Mouse (Mus musculus): ENCODE data around the gene Snf8. TPM values are rescaled to one million over a fixed set of nuclear protein-coding genes. Genes with fewer than 3 reads are reported as not detected.

The Snf8 gene
- total and polyA plus RNA-seq, 3 experiments = 70.8 to 199 (median 113) TPM

DNA sequence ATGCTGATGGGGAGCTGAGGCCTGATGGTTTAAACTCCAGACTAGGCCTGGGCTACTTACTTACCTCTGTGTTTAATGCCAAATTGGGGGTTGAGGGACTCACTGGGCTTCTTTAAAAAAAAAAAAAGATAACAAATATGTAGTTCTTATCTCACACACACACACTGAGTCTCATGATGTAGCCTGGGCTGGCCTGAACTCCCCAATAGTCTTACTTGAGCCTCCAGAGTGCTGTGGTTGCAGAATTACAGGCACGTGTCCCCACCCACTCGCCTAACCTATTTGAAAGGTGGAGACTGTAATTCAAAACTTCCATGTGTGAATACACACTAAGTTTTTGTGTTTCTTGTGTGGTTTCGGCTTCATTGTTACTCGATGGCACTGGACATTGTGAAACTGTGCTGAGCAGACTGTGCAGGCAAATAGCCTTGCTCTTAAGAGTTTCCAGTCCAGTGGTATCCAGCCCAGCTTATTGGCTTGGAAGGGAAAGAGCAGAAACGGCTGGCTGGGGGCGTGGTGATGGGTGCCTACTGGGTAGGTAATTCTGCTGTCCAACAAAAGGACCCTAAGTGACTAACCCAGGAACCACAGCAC is 46.7 kb upstream of the Snf8 start:
- Histone ChIP-seq H3K36me3 (replicated peaks in 1 of 2; ENCODE audit: control insufficient read depth in 1 of 2, insufficient read depth in 1 of 2, low read length in 1 of 2) (no peaks in the 10 kb centered on the region), H3K27me3 (replicated peaks) (peaks cover 57% of the 10 kb centered on the region), H3K4me3 (replicated peaks in 1 of 3; ENCODE audit: low read depth in 2 of 3, low read length in 2 of 3, poor library complexity in 1 of 3) (no peak overlapping the region), H3K27ac (ENCODE audit: insufficient read depth, low read depth) (no peak overlapping the region), H3K79me2 (replicated peaks; ENCODE audit: control insufficient read depth, extremely low read depth, insufficient read depth, poor library complexity, severe bottlenecking) (no peaks in the 10 kb centered on the region), H3K9me3 (replicated peaks; ENCODE audit: low read length) (no peaks in the 10 kb centered on the region), H3K9ac (ENCODE audit: insufficient read depth, low read depth) (no peak overlapping the region), H3K4me1 (ENCODE audit: control insufficient read depth in 1 of 2, insufficient read depth in 2 of 2) (no peaks in the 10 kb centered on the region), H3K4me2 (ENCODE audit: insufficient read depth, low read depth, poor library complexity, severe bottlenecking) (no peak overlapping the region)
- dilution Hi-C loops (cut with MboI; ENCODE audit: extremely low pct_ligation_motif_present, extremely low pct_unique_long_range_greater_than_20kb, low sequenced_read_pairs) (no loop called here), in situ Hi-C loops (cut with MboI; ENCODE audit: low pct_ligation_motif_present, low pct_unique_long_range_greater_than_20kb, low sequenced_read_pairs) (loop anchor here (10.0 kb wide), 1 partner anchor 97 kb away; no protein-coding TSS in a partner anchor)
- TF ChIP-seq PAX5 (IDR thresholded peaks at IDR 0.05; ENCODE audit: low read length) (no peak), ETS1 (conservative IDR thresholded peaks at IDR 0.05; ENCODE audit: low read depth, low read length) (no peak), UBTF (IDR thresholded peaks at IDR 0.05; ENCODE audit: low read depth, low read length) (no peak), EP300 (IDR thresholded peaks at IDR 0.05; ENCODE audit: low read length) (no peak), SIN3A (IDR thresholded peaks at IDR 0.05; ENCODE audit: low read length) (no peak), USF1 (IDR thresholded peaks at IDR 0.05; ENCODE audit: low read depth, low read length) (no peak), NELFE (IDR thresholded peaks at IDR 0.05; ENCODE audit: low read depth, low read length) (no peak), MAX (IDR thresholded peaks at IDR 0.05; ENCODE audit: low read length) (no peak), RAD21 (IDR thresholded peaks at IDR 0.05; ENCODE audit: low read depth, low read length) (no peak), JUN (IDR thresholded peaks at IDR 0.05; ENCODE audit: insufficient read depth, low read depth, low read length) (no peak), POLR2AphosphoS2 (IDR thresholded peaks at IDR 0.05; ENCODE audit: low read depth, low read length) (no peak), RCOR1 (conservative IDR thresholded peaks at IDR 0.05; ENCODE audit: low read depth, low read length) (no peak), CHD1 (IDR thresholded peaks at IDR 0.05; ENCODE audit: low read depth, low read length) (no peak), ZMIZ1 (IDR thresholded peaks at IDR 0.05; ENCODE audit: low read depth, low read length) (no peak), ELF1 (IDR thresholded peaks at IDR 0.05; ENCODE audit: low read depth, low read length) (no peak), SMC3 (IDR thresholded peaks at IDR 0.05; ENCODE audit: low read depth, low read length) (no peak), POLR2A (IDR thresholded peaks at IDR 0.05; ENCODE audit: low read depth, low read length) (no peak), BHLHE40 (IDR thresholded peaks at IDR 0.05; ENCODE audit: low read depth, low read length) (no peak)
- DNase-seq (ENCODE audit: extremely low read depth) = no peak

DNA sequence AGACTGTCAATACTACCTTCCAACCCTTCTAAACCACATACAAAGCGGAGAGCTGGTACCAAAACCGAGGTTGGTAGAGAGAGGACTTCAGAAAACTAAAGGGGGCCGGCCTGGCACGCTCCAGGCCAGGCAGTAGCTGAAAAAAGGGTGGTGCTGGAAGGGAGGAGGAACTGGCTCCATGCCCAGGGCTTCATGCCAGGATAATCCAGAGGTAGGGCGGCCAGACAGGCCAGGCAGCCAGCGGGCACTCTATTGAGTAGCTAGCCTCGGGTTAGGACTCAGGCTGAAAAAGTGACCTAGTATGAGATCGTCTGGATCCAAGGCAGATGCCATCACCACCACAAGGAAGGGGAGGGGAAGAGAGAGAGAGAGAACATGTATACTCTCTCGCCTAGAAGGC is 46.2 kb upstream of the Snf8 start:
- no peak for TF ChIP-seq CTCF (conservative IDR thresholded peaks at IDR 0.05 in 1 of 2, IDR thresholded peaks at IDR 0.05 in 1 of 2; ENCODE audit: low read depth in 2 of 2, low read length in 2 of 2)
- TF ChIP-seq JUND (conservative IDR thresholded peaks at IDR 0.05; ENCODE audit: low read depth, low read length) = no peak
- no peak for TF ChIP-seq BHLHE40 (IDR thresholded peaks at IDR 0.05; ENCODE audit: low read depth, low read length)
- TF ChIP-seq NELFE (IDR thresholded peaks at IDR 0.05; ENCODE audit: low read depth, low read length) = no peak
- TF ChIP-seq EP300 (IDR thresholded peaks at IDR 0.05; ENCODE audit: low read length) = no peak
- in situ Hi-C loops (cut with MboI; ENCODE audit: low pct_ligation_motif_present, low pct_unique_long_range_greater_than_20kb, low sequenced_read_pairs) (loop anchor here (10.0 kb wide), 1 partner anchor 96 kb away; no protein-coding TSS in a partner anchor), dilution Hi-C loops (cut with MboI; ENCODE audit: extremely low pct_ligation_motif_present, extremely low pct_unique_long_range_greater_than_20kb, low sequenced_read_pairs) (no loop called here)
- Histone ChIP-seq H3K4me2 (ENCODE audit: insufficient read depth, low read depth, poor library complexity, severe bottlenecking) (no peak overlapping the region), H3K9ac (ENCODE audit: insufficient read depth, low read depth) (no peak overlapping the region), H3K27me3 (replicated peaks) (peaks cover 63% of the 10 kb centered on the region), H3K27ac (ENCODE audit: insufficient read depth, low read depth) (no peak overlapping the region), H3K36me3 (replicated peaks in 1 of 2; ENCODE audit: control insufficient read depth in 1 of 2, insufficient read depth in 1 of 2, low read length in 1 of 2) (no peaks in the 10 kb centered on the region), H3K9me3 (replicated peaks; ENCODE audit: low read length) (no peaks in the 10 kb centered on the region), H3K4me3 (replicated peaks in 1 of 3; ENCODE audit: low read depth in 2 of 3, low read length in 2 of 3, poor library complexity in 1 of 3) (no peak overlapping the region), H3K4me1 (ENCODE audit: control insufficient read depth in 1 of 2, insufficient read depth in 2 of 2) (no peaks in the 10 kb centered on the region), H3K79me2 (replicated peaks; ENCODE audit: control insufficient read depth, extremely low read depth, insufficient read depth, poor library complexity, severe bottlenecking) (no peaks in the 10 kb centered on the region)
- DNase-seq (ENCODE audit: extremely low read depth) = no peak
